Mouse (Mus musculus): ENCODE data around the gene Timm23. TPM values are rescaled to one million over a fixed set of nuclear protein-coding genes. Genes with fewer than 3 reads are reported as not detected.
A peak's percentile ranks its signal among the peaks of the same experiment; 100 is the strongest.

The Timm23 gene
- polyA plus RNA-seq, 1 experiment: 266 TPM

GRCm38 (mm10) chr14:32166062-32166441 lies 35.6 kb downstream of the Timm23 start:
- Histone ChIP-seq H3K4me1 (peaks cover 92% of the 10 kb centered on the region), H3K36me3 (replicated peaks; ENCODE audit: low read length) (peaks cover 29% of the 10 kb centered on the region)
- TF ChIP-seq FLI1 (IDR thresholded peaks at IDR 0.05; ENCODE audit: low read length): no peak
- TF ChIP-seq GATA1 (IDR thresholded peaks at IDR 0.05; ENCODE audit: borderline replicate concordance, low read length): no peak

DNA sequence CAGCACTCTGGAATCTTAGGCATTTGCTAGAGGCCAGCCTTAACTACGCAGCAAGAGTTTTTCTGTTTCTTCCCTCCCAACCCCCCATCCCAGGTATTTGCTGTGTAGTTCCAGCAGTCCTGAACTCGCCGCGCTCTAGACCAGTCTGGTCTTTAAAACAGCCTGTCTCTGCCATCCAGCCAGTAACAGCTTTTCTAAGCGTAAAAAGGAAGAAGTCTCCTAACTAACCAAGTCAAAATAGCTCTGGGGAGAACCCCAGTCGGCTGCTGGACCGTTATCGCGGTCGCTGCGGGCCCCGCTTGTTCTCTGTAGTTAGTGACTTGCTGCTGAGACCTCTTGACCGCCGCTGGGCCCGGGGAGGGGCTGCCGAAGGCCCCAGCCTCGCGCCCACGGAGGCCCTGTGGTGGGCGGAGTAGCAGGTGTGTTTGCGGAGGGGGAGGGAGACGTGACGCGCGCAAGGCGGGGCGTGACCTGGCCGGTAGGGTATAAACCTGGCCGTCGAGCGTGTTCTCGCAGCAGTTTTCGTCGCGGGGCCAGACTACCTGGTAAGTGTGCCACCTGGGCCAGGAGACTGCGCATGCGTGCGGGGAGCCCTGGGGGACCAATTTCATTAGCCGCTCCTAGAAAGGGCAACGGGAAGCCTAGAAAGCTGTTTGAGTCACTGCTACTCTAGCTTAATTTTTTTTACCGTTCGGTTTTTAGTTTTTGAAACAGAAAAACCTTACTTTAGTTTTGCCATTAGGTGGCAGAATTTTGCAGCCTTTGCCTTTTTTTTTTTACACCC lies 36.2 kb downstream of the Timm23 start:
- no peaks in the 10 kb centered on the region for H3K27me3 ChIP-seq (replicated peaks)
- no peaks in the 10 kb centered on the region for H3K9me3 ChIP-seq
- peaks cover 92% of the 10 kb centered on the region for H3K4me1 ChIP-seq
- TF ChIP-seq GATA1 (IDR thresholded peaks at IDR 0.05; ENCODE audit: borderline replicate concordance, low read length): peak; percentile 71; the same call in 2 of the 3 replicates
- TF ChIP-seq FLI1 (IDR thresholded peaks at IDR 0.05; ENCODE audit: low read length): no peak
- H3K4me3 ChIP-seq (replicated peaks): peak overlapping the region; percentile 98
- H3K36me3 ChIP-seq (replicated peaks; ENCODE audit: low read length): peaks cover 23% of the 10 kb centered on the region

More at GRCm38 (mm10) chr14:32166062-32166441, 35.6 kb downstream of the Timm23 start:
- Histone ChIP-seq H3K27me3 (replicated peaks) (no peaks in the 10 kb centered on the region), H3K4me3 (replicated peaks) (peak overlapping the region; percentile 98), H3K9me3 (no peaks in the 10 kb centered on the region)

DNA sequence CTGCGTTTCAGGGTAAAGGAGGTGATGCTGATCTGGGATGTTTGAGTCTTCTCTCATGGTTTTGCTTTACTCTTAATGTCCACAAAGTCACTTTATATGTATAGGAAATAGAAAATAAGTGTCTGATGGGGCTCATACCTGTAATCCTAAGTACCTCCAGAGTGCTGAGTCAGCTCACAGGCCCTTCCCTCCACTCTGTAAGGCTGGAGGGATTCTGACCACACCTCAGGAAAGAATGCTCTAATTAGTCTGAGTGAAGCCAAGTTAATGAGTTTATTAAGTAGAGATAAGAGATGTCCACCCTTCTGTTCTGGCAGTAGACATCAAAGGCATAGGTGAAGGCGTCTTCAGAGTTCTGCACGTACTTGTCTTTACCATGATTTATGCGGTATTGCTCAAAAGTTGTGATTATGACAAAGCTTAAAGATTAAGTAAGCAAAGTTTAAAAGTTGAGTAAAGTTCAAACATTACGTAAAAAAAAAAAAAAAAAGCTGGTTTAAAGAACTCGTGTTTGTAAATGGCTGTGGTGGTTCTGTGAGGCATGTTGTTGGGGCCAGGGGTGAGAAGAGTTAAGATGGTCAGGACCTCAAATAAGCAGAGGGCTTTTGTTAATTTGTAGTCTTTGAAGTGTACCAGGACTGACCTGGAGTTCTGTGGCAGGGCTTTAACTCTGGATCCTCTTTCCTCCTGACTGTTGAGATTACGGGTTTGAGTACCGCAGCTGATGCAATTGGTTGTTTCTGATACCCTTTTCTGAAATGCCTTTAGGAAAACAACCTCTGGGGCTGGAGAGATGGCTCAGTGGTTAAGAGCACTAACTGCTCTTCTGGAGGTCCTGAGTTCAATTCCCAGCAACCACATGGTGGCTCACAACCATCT lies 37.3 kb downstream of the Timm23 start:
- Histone ChIP-seq H3K4me3 (replicated peaks) (peak overlapping the region; percentile 98), H3K27me3 (replicated peaks) (no peaks in the 10 kb centered on the region), H3K36me3 (replicated peaks; ENCODE audit: low read length) (peaks cover 12% of the 10 kb centered on the region), H3K4me1 (peaks cover 82% of the 10 kb centered on the region), H3K9me3 (no peaks in the 10 kb centered on the region)
- no peak for TF ChIP-seq GATA1 (IDR thresholded peaks at IDR 0.05; ENCODE audit: borderline replicate concordance, low read length)
- TF ChIP-seq FLI1 (IDR thresholded peaks at IDR 0.05; ENCODE audit: low read length): no peak

DNA sequence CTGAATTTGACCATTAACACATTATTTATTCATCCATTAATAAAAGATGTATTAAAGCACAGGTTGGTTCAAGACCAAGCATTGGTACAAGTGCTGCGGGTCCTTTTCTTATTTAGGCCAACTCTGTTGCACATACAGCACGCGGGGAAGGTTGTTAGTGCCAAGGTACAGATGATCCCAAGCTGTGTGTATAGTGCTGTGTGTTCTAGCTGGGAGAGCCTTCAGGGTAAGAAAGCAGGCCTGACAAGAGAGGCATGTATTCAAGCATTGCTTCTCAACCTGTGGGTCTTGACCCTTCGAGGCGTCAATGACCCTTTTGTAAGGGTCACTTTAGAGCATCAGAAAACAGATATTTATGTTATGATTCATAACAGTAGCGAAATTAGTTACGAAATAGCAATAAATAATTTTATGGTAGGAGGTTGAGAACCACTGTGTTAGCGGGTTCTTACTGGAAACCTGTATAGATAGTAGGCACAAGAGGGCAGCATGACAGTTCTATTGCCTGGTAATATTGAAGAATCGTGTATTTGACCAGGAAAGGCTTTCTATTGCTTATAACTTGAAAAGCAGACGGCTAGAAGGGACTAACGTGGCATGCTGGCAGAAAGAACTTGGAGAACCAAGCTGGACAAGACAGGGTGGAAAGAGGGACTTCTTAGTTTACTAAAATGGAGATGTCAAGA lies 38.4 kb downstream of the Timm23 start:
- TF ChIP-seq GATA1 (IDR thresholded peaks at IDR 0.05; ENCODE audit: borderline replicate concordance, low read length) (no peak), FLI1 (IDR thresholded peaks at IDR 0.05; ENCODE audit: low read length) (no peak)
- Histone ChIP-seq H3K27me3 (replicated peaks) (no peaks in the 10 kb centered on the region), H3K36me3 (replicated peaks; ENCODE audit: low read length) (peaks cover 14% of the 10 kb centered on the region), H3K4me3 (replicated peaks) (peak overlapping the region; percentile 63), H3K9me3 (0 out of 2 replicates have a peak, but pooled peaks cover 2% of the 10 kb centered on the region), H3K4me1 (peaks cover 81% of the 10 kb centered on the region)

DNA sequence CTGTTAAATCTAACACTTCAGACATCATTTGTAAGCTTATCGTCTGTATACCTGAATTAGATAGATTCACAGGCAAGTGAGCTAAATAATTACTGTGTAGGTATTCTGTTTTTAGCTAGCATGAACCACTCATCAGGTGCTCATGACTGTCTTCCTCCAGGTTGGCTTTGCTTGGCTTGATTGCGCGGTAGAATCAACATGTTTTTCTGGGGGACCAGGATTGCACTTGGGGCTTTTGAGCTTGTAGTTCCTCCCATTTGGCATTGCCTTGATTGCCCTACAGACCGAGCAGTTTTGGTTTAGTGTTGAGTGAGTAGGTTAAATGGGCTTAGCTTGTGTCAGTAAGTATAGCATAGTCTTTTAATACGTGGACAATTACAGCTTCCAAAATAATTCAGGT lies 39.5 kb downstream of the Timm23 start:
- no peak for TF ChIP-seq FLI1 (IDR thresholded peaks at IDR 0.05; ENCODE audit: low read length)
- TF ChIP-seq GATA1 (IDR thresholded peaks at IDR 0.05; ENCODE audit: borderline replicate concordance, low read length): no peak
- peaks cover 24% of the 10 kb centered on the region for H3K36me3 ChIP-seq (replicated peaks; ENCODE audit: low read length)
- H3K9me3 ChIP-seq: 0 out of 2 replicates have a peak, but pooled peaks cover 2% of the 10 kb centered on the region
- peak overlapping the region; percentile 7 for H3K4me3 ChIP-seq (replicated peaks)
- H3K27me3 ChIP-seq (replicated peaks): no peaks in the 10 kb centered on the region
- peaks cover 76% of the 10 kb centered on the region for H3K4me1 ChIP-seq

DNA sequence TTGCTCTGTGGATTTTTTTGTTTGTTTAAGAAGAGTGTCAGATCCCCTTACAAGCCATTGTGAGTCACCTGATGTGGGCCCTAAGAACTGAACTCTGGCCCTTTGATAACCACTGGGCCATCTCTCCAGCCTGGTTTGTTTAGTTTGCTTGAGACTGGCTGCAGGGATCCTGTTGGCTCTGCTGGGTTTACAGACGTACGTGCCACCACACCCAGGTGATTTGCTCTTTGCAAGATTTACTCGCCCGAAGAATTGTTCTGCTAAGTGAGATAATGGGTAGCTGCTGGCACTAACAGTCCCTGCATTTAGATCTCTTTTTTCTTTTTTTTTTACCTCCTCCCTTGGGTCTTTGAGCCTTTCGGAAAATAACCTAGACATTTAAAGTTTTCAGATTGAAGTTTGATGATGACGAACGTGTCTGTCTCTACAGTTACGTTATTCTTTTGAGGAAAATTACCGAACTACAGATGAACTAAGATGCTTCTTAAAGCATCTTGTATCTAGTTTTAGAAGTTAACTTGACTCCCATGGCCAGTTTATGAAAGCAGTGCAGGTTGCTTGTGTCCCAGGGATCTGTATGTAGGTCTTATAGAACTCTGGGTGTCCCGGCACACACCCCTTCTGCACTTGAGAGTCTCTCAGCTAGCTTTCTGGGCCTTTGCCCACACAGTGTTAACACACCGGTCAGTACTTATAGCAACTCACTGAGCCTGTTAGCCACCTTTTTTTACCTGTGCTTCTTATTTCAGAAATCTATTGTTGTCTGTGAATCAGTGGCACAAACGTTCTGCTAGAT lies 40.4 kb downstream of the Timm23 start:
- peak overlapping the region; percentile 98 for H3K4me3 ChIP-seq (replicated peaks)
- no peak for TF ChIP-seq FLI1 (IDR thresholded peaks at IDR 0.05; ENCODE audit: low read length)
- no peak for TF ChIP-seq GATA1 (IDR thresholded peaks at IDR 0.05; ENCODE audit: borderline replicate concordance, low read length)
- peaks cover 67% of the 10 kb centered on the region for H3K4me1 ChIP-seq

GRCm38 (mm10) chr14:32160563-32160962 lies 41.1 kb downstream of the Timm23 start:
- no peak for TF ChIP-seq FLI1 (IDR thresholded peaks at IDR 0.05; ENCODE audit: low read length)
- TF ChIP-seq GATA1 (IDR thresholded peaks at IDR 0.05; ENCODE audit: borderline replicate concordance, low read length): no peak
- Histone ChIP-seq H3K27me3 (replicated peaks) (no peaks in the 10 kb centered on the region), H3K4me3 (replicated peaks) (peak overlapping the region; percentile 98), H3K36me3 (replicated peaks; ENCODE audit: low read length) (peaks cover 24% of the 10 kb centered on the region), H3K9me3 (0 out of 2 replicates have a peak, but pooled peaks cover 2% of the 10 kb centered on the region), H3K4me1 (peaks cover 68% of the 10 kb centered on the region)

More for the DNA sequence above, 40.4 kb downstream of the Timm23 start:
- no peaks in the 10 kb centered on the region for H3K27me3 ChIP-seq (replicated peaks)
- peaks cover 24% of the 10 kb centered on the region for H3K36me3 ChIP-seq (replicated peaks; ENCODE audit: low read length)
- H3K9me3 ChIP-seq: 0 out of 2 replicates have a peak, but pooled peaks cover 2% of the 10 kb centered on the region

DNA sequence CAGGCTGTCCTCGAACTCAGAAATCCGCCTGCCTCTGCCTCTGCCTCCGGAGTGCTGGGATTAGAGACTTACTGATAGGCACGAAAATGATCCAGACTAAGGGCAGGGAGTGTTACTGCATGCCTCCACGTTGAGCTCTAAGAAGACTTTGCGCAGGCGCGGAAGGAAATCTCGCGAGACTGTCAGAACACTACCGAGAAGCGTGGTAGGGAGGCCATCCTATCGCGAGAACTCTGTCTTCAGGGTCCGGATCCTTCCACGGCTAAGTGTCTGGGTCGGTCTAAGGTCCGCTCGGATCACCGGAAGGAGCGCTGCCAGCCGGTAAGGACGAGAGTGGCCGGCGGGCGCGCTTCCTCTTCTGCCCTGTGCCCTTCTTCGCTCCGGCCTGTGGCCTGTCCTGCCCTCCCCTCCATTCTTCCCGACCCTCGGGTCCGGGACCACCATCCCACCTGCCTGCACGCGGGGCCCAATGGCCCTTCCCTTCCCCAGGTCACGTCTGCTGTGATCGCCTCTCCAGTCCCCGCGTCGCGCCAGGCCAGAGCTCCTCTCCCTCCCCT lies 41.9 kb downstream of the Timm23 start, which contains the start of gene Ncoa4:
TSS of gene Ncoa4 (plus strand) at position 176 of the 557 bp plus-strand sequence.
- TF ChIP-seq FLI1 (IDR thresholded peaks at IDR 0.05; ENCODE audit: low read length) (0 out of 2 replicates have a peak, but pooled peaks have one; percentile 34), GATA1 (IDR thresholded peaks at IDR 0.05; ENCODE audit: borderline replicate concordance, low read length) (no peak)
- H3K27me3 ChIP-seq (replicated peaks): no peaks in the 10 kb centered on the region
- H3K36me3 ChIP-seq (replicated peaks; ENCODE audit: low read length): peaks cover 24% of the 10 kb centered on the region
- H3K4me3 ChIP-seq (replicated peaks): peak within 1 kb of the TSS; percentile 98
- H3K4me1 ChIP-seq: peaks cover 69% of the 10 kb centered on the region
- H3K9me3 ChIP-seq: 0 out of 2 replicates have a peak, but pooled peaks cover 2% of the 10 kb centered on the region
